Mouse (Mus musculus) testis, adult 2 months (tissue): ENCODE results near the gene Tmprss5.

Experiments
- CTCF ChIP-seq: fragments of 200-500 bp; IDR thresholded peaks from 2 replicates; pipeline ENCODE4 v1.5.1; 2012; ENCODE audit warnings: low read depth, mild to moderate bottlenecking, inconsistent platforms, low read length, moderate library complexity; ENCODE audit not compliant: control insufficient read depth, insufficient read depth, insufficient replicate concordance
- POLR2A ChIP-seq: fragments of 200-500 bp; IDR thresholded peaks from 2 replicates; pipeline ENCODE4 v1.6.1; 2012; ENCODE audit warnings: low read depth, mild to moderate bottlenecking, inconsistent platforms, low read length, moderate library complexity; ENCODE audit not compliant: control insufficient read depth

DNA sequence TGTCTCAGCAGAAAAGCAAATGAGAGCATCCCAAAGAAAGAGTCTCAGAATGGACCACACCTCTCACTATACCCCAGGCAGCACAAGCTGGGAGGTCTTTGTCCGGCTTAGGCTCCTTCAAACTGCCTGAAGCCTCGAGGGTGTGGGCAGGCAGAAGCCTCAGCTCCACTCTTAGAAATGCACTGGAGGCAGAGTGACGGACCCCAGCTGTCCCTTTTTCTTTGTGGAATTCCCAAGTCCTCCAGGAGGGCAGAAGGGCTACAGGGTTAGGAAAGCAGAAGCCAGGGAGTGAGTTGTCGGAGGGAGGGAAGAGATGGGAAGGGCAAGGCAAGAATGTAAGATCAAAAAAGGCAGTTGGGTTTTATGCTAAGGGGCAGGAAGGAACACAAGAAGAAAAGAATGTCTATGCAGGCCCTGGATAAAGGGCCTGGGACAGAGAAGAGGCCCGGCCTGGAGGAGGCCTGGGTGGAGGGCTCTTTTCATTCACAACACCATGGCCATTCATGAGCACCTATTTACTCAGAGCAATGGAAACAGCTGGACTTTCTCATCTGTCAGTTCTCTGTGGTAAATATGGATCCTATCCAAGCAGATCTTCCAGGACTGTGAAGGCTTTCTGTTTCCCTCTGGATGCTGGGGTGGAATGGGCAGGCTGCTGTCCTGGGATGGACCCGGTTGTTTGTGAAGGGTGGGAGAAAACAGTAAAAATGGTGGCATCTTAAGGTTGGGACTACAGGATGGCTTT, 29.6 kb downstream of the Tmprss5 start:
- no peak for TF ChIP-seq CTCF
- TF ChIP-seq POLR2A = no peak
